ENCODE assay signal across 21 mouse cellular contexts in the genomic region with DNA sequence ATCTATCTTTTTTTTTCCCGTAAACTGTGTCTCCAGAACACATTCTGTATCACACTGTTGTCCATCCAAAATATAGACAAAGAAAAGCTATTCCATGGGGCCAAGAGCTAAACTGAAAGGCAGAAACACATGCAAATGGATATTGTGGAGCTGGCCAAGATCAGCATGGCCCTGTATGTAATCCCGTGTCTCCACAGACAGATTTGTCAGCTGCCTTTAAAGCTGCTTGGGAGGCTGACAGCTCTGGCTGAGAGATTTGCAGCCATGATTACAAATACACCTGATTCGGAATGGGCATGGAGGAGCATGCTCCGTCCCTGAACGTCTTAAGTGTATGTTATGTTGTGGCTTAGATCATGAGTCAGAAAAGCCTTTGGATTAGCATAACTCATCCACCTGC.
DNase-seq lines count a peak whose midpoint lies in the region; ATAC-seq and TF ChIP-seq lines count a peak whose summit lies in the region.
"Had no signal": no experiment of that assay in that cellular context is flagged by ENCODE, and none has a peak within 500 bp of the region (broad histone marks: within the 10 kb centered on the region; RNA-seq: fewer than 3 reads in every experiment).

No protein-coding gene starts in this region.

- no peaks in the 10 kb centered on the region for H3K27me3 ChIP-seq in midbrain, postnatal 0 days (ENCODE audit: insufficient read depth, low read length)
- H3K27me3 ChIP-seq: CH12.LX; embryonic facial prominence, embryonic 12.5 days; heart, embryonic 12.5 days; intestine, embryonic 15.5 days had no signal

- intact Hi-C loops in left cerebral cortex, postnatal 4 days (cut with DNase I), result no loop called here
- intact Hi-C loops in left cerebral cortex, postnatal 25 days (cut with DNase I), result no loop called here

- peak; percentile 41 to 56 for DNase-seq in cerebellum, postnatal 14 days
- no peak for DNase-seq in cerebellum, postnatal 36 days
- DNase-seq in left cerebral cortex, postnatal 4 days, result peak; percentile 24
- DNase-seq in left cerebral cortex, postnatal 25 days (ENCODE audit: low spot score in 2 of 2), result no peak
- DNase-seq in brain, adult 2 months (ENCODE audit: low read depth, low spot score), result peak; percentile 20
- DNase-seq in midbrain, postnatal 0 days (ENCODE audit: low spot score), result peak; percentile 28
- no peak for DNase-seq in thymus, adult 18-20 months
- DNase-seq: adrenal gland, adult 2 months; adrenal gland, postnatal 36 days; cerebellum, adult 11-12 months; cerebellum, adult 9-10 months; gastrocnemius, adult 2 months; gastrocnemius, postnatal 25 days had no signal

- no peaks in the 10 kb centered on the region for H3K9me3 ChIP-seq in midbrain, postnatal 0 days (ENCODE audit: low read length)
- H3K9me3 ChIP-seq: embryonic facial prominence, embryonic 12.5 days; heart, embryonic 12.5 days; hindbrain, embryonic 10.5 days; intestine, embryonic 15.5 days had no signal

- H3K4me2 ChIP-seq in midbrain, postnatal 0 days (ENCODE audit: low read depth, low read length, poor library complexity, severe bottlenecking), result no peak overlapping the region
- H3K4me2 ChIP-seq: embryonic facial prominence, embryonic 12.5 days; heart, embryonic 12.5 days; intestine, embryonic 15.5 days had no signal

- WGBS in midbrain, postnatal 0 days, result 56% methylated on average over 5 of the region's 5 CpGs

- no peaks in the 10 kb centered on the region for H3K4me1 ChIP-seq in midbrain, postnatal 0 days (ENCODE audit: insufficient read depth, low read length)
- H3K4me1 ChIP-seq: embryonic facial prominence, embryonic 12.5 days; heart, embryonic 12.5 days; hindbrain, embryonic 10.5 days; intestine, embryonic 15.5 days had no signal

- no peak overlapping the region for H3K9ac ChIP-seq in midbrain, postnatal 0 days (replicated peaks; ENCODE audit: low read length, poor library complexity, severe bottlenecking)
- H3K9ac ChIP-seq: embryonic facial prominence, embryonic 12.5 days; heart, embryonic 12.5 days; intestine, embryonic 15.5 days had no signal

- H3K4me3 ChIP-seq in midbrain, postnatal 0 days (ENCODE audit: low read depth, low read length), result no peak overlapping the region
- H3K4me3 ChIP-seq: embryonic facial prominence, embryonic 12.5 days; gastrocnemius, adult 2 months; heart, embryonic 12.5 days; hindbrain, embryonic 10.5 days; intestine, embryonic 15.5 days had no signal

- no peak overlapping the region for H3K27ac ChIP-seq in midbrain, postnatal 0 days (ENCODE audit: low read depth, low read length)
- H3K27ac ChIP-seq: embryonic facial prominence, embryonic 12.5 days; gastrocnemius, adult 2 months; hindbrain, embryonic 10.5 days; intestine, embryonic 15.5 days had no signal

- TF ChIP-seq CTCF in midbrain, postnatal 0 days (IDR thresholded peaks at IDR 0.05), result no peak

- no peaks in the 10 kb centered on the region for H3K36me3 ChIP-seq in midbrain, postnatal 0 days (ENCODE audit: insufficient read depth, low read length)
- H3K36me3 ChIP-seq: embryonic facial prominence, embryonic 12.5 days; heart, embryonic 12.5 days; hindbrain, embryonic 10.5 days; intestine, embryonic 15.5 days had no signal

- no peak for ATAC-seq in midbrain, postnatal 0 days (ENCODE audit: low FRiP score)
- ATAC-seq: activated CD4-positive, CD25-positive, alpha-beta regulatory T cell, adult 4 months; forebrain, embryonic 16.5 days; intestine, embryonic 15.5 days; Patski had no signal

Comparison
In these comparisons a context has a peak if more than half of its experiments do, and no peak if none do; other contexts are left out.
1. DNase-seq: peak in cerebellum, postnatal 14 days (2 of 2), left cerebral cortex, postnatal 4 days (single experiment), brain, adult 2 months (single experiment) and midbrain, postnatal 0 days (single experiment); none in cerebellum, postnatal 36 days (0 of 2), left cerebral cortex, postnatal 25 days (0 of 2) and thymus, adult 18-20 months (0 of 2).